Mouse (Mus musculus) MEL (cell line): ENCODE measurements around the gene Stap2.

Experiments used
- CTCF ChIP-seq, 3 experiments: IDR thresholded peaks in 2 of 3; conservative IDR thresholded peaks in 1 of 3; 2 replicates each; pipeline ENCODE4 v1.5.1; 2011 to 2012; ENCODE audit warnings: low read length in 3 of 3, low read depth in 2 of 3, mild to moderate bottlenecking in 2 of 3, improper control_type of control experiment in 1 of 3, inconsistent platforms in 1 of 3, mixed read lengths in 1 of 3, moderate library complexity in 1 of 3; ENCODE audit not compliant: control insufficient read depth in 1 of 3, insufficient read depth in 1 of 3, poor library complexity in 1 of 3, severe bottlenecking in 1 of 3
- EP300 ChIP-seq, 2 experiments: IDR thresholded peaks; 2 replicates each; pipeline ENCODE4 v1.6.1; 2011; ENCODE audit warnings: improper control_type of control experiment in 2 of 2, low read length in 2 of 2, low read depth in 1 of 2, mild to moderate bottlenecking in 1 of 2
- HCFC1 ChIP-seq: IDR thresholded peaks from 2 replicates; pipeline ENCODE4 v1.6.1; 2012; ENCODE audit warnings: low read depth, mild to moderate bottlenecking, inconsistent platforms, low read length, improper control_type of control experiment, moderate library complexity
- KAT2A ChIP-seq: conservative IDR thresholded peaks from 2 replicates; pipeline ENCODE4 v1.6.1; 2012; ENCODE audit warnings: low read depth, low read length, improper control_type of control experiment, inconsistent platforms
- MXI1 ChIP-seq: IDR thresholded peaks from 2 replicates; pipeline ENCODE4 v1.6.1; 2011; ENCODE audit warnings: mild to moderate bottlenecking, low read depth, low read length, improper control_type of control experiment
- NELFE ChIP-seq: IDR thresholded peaks from 2 replicates; pipeline ENCODE4 v1.6.1; 2011; ENCODE audit warnings: low read depth, low read length, improper control_type of control experiment
- POLR2A ChIP-seq, 2 experiments: IDR thresholded peaks; 2 replicates each; pipeline ENCODE4 v1.6.1; 2011 to 2012; ENCODE audit warnings: low read length in 2 of 2, mild to moderate bottlenecking in 2 of 2, control low read depth in 1 of 2, improper control_type of control experiment in 1 of 2, low read depth in 1 of 2, moderate library complexity in 1 of 2; ENCODE audit not compliant: control insufficient read depth in 1 of 2, insufficient read depth in 1 of 2, poor library complexity in 1 of 2
- RAD21 ChIP-seq: IDR thresholded peaks from 2 replicates; pipeline ENCODE4 v1.6.1; 2011; ENCODE audit warnings: mild to moderate bottlenecking, low read depth, low read length, improper control_type of control experiment
- SMC3 ChIP-seq: IDR thresholded peaks from 2 replicates; pipeline ENCODE4 v1.6.1; 2011; ENCODE audit warnings: low read depth, low read length, improper control_type of control experiment
- UBTF ChIP-seq: IDR thresholded peaks from 2 replicates; pipeline ENCODE4 v1.6.1; 2012; ENCODE audit warnings: low read depth, mild to moderate bottlenecking, inconsistent platforms, low read length, improper control_type of control experiment, moderate library complexity, borderline replicate concordance; ENCODE audit not compliant: insufficient read depth
- USF2 ChIP-seq, 2 experiments: IDR thresholded peaks; 2 replicates each; pipeline ENCODE4 v1.6.1; 2011 to 2012; ENCODE audit warnings: improper control_type of control experiment in 2 of 2, low read length in 2 of 2, borderline replicate concordance in 1 of 2, inconsistent platforms in 1 of 2, low read depth in 1 of 2, mild to moderate bottlenecking in 1 of 2; ENCODE audit not compliant: insufficient read depth in 1 of 2
- ZKSCAN1 ChIP-seq: IDR thresholded peaks from 2 replicates; pipeline ENCODE4 v1.6.1; 2012; ENCODE audit warnings: low read depth, mild to moderate bottlenecking, inconsistent platforms, low read length, improper control_type of control experiment, moderate library complexity
- ZNF384 ChIP-seq: IDR thresholded peaks from 2 replicates; pipeline ENCODE4 v1.6.1; 2012; ENCODE audit warnings: low read depth, mild to moderate bottlenecking, inconsistent platforms, low read length, improper control_type of control experiment

DNA sequence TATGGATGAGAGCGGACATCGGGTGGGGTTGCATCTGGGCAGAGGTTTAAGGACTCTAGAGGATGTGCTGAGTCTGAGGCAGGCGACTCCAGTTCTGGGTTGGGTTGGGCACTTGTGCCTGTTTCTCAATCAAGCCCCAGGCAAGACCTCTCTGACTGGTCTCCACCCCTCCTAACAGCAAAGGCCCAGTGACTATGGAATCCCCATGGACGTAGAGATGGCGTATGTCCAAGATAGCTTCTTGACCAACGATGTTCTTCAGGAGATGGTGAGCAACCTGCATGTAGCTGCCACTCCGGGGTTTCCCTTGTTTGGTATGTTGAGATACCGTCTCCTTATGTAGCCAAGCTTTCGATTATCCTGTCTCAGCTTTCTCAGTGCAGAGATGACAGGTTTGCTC is 9.9 kb upstream of the Stap2 start:
- TF ChIP-seq USF2 (IDR thresholded peaks at IDR 0.05; ENCODE audit: borderline replicate concordance in 1 of 2, insufficient read depth in 1 of 2, low read depth in 1 of 2, low read length in 2 of 2) (no peak), ZKSCAN1 (no peak), ZNF384 (no peak), CTCF (IDR thresholded peaks at IDR 0.05 in 2 of 3, conservative IDR thresholded peaks at IDR 0.05 in 1 of 3; ENCODE audit: control insufficient read depth in 1 of 3, insufficient read depth in 1 of 3, low read depth in 2 of 3, low read length in 3 of 3, poor library complexity in 1 of 3, severe bottlenecking in 1 of 3) (no peak), MXI1 (no peak), RAD21 (no peak), KAT2A (no peak), POLR2A (IDR thresholded peaks at IDR 0.05; ENCODE audit: control insufficient read depth in 1 of 2, insufficient read depth in 1 of 2, low read depth in 1 of 2, low read length in 2 of 2, poor library complexity in 1 of 2) (no peak), HCFC1 (no peak), EP300 (IDR thresholded peaks at IDR 0.05; ENCODE audit: low read depth in 1 of 2, low read length in 2 of 2) (no peak), NELFE (no peak), UBTF (no peak), SMC3 (no peak)
